Mouse (Mus musculus) lung, adult 2 months (tissue): ENCODE results near the gene Cd9. TPM values are rescaled to one million over a fixed set of nuclear protein-coding genes. Genes with fewer than 3 reads are reported as not detected.

Experiments
- DNase-seq: peaks from one replicate; pipeline ENCODE4 v3.0.0; 2022
- H3K4me1 ChIP-seq: fragments of 200-500 bp; 2 replicates; pipeline ENCODE4 v1.6.1; 2011; ENCODE audit warnings: low read length; ENCODE audit not compliant: control insufficient read depth, insufficient read depth
- H3K4me3 ChIP-seq: fragments of 200-500 bp; replicated peaks from 2 replicates; pipeline ENCODE3; 2011; ENCODE audit warnings: low read depth, mild to moderate bottlenecking, control low read depth, low read length; ENCODE audit errors: extremely low read depth
- CTCF ChIP-seq: fragments of 200-500 bp; IDR thresholded peaks from 2 replicates; pipeline ENCODE4 v1.5.1; 2011; ENCODE audit warnings: mild to moderate bottlenecking, low read length, control low read depth; ENCODE audit not compliant: insufficient read depth
- POLR2A ChIP-seq: fragments of 200-500 bp; IDR thresholded peaks from 2 replicates; pipeline ENCODE4 v1.6.1; 2011; ENCODE audit warnings: low read depth, mild to moderate bottlenecking, control low read depth, low read length, borderline replicate concordance; ENCODE audit errors: extremely low read depth
- WGBS: fragments of 180-500 bp; shearing (Covaris S2); methylation state at CpG from one replicate; pipeline ENCODE4 v1.1.7; 2018; 5-methylcytosine and 5-hydroxymethylcytosine counted together
- polyA plus RNA-seq: library from polyadenylated mRNA; depleted of rRNA; stranded (reverse); fragments of >200 nt; gene quantifications from 2 replicates; pipeline ENCODE4 v1.2.3, GENCODE M21; 2012

The Cd9 gene
- polyA plus RNA-seq, 1 experiment, result 537 TPM

DNA sequence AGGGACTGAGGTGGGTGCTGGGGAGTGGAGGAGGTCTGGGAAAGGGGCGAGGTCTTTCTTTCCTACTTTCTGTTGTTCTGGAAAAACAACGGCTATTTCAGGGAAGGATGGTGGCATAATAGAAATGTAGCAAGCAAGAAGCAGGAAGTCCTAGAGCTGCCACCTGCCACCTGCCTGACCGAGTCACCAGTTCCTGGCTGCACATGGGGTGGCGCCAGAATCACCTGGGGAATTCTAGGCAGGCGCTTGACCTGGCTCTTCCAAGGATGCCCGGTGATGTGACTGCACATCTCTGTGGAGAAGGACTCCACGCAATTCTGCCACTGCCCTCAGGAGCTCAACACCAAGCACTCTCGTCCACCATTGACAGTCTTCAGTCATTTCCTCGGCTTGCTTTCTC is 15.2 kb downstream of the Cd9 start:
- WGBS, result 63% methylated on average over 9 of the region's 9 CpGs
- Histone ChIP-seq H3K4me1 (peaks cover 69% of the 10 kb centered on the region), H3K4me3 (no peak overlapping the region)
- DNase-seq, result peak; percentile 29
- TF ChIP-seq POLR2A (no peak), CTCF (no peak)

DNA sequence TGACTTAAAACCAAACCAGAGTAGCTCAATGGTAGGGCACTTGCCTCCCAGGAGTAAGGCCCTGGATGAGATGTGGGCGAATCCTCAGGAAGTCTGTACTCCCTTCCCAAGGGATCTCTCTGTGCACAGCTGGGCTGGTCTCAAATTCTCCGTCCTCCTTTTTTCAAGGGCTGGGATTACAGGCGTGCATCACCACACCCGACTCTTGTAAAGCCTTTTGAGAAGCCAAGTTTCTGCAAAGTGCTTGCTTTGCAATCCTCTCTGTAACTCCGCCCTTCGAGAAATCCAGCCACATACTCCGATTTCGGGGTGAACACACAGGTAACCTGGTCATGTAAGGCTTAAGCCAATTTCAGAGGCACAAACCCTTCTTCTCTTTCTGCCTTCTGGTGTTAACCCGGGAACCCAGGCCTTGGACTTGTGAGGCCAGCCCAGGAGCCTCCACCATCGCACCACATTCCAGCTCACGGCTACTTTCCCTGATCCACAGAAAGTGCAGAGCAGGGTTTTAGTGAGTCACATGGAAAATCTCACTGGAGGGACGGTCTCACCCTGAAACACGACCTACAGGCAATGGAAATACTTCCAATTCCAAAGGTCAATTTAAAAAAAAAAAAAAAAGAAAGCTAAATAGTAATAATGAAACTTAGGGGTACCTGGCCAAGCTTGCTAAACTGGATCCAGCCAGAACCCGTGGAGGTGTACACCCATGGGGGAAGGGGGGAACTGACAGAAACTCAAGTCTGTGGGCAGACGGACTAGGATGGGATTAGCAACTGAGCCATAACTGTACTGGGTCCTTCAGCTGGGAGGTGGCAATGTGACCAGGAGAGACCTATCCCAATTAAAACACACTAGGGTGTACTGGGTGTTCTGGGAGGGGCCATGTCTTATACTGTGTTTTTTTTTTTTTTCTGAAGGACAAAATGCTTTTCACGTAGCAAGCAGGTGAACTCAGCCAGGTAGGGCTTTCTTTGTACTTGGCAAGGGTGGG is 16.2 kb downstream of the Cd9 start:
- TF ChIP-seq POLR2A, result no peak
- no peak for TF ChIP-seq CTCF
- H3K4me1 ChIP-seq, result peaks cover 74% of the 10 kb centered on the region
- DNase-seq, result peak; percentile 56
- H3K4me3 ChIP-seq, result no peak overlapping the region
- 56% methylated on average over 16 of the region's 16 CpGs for WGBS

DNA sequence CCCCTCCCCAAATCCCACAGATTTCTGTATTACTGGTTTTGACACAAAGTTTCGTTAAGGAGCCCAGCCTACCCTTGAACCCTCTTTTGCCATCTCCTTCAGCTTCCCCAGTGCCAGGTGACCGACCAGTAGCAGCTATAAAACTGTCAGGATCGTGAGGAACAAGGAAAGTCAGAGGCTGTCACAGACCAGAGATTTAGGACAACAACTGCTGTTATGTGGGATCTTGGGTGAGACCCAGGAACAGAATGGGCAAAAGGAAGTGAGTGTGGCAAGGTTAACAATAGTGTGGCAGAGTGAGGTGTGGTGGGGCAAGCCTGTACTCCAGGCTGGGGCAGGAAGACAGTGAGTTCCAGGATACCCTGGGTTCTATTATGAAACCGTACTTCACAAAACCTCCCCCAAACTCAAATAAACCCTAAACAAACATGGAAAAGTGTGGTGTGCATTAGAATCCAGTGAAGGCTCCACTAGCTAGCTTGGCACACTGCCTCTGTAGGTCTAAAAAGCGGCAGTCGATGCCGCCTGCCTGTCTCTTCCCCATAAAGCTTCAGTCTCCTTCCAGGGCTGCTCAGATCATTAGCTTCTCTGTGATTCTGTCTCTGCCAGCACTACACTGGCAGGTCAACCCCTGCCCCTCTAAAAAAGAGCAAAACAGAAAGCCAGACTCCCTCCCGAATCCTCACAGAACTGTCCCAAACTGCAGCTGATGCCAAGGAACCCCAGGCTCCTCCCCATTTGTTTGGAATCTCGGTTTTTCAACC is 17.6 kb downstream of the Cd9 start:
- WGBS, result 30% methylated on average over 9 of the region's 9 CpGs
- Histone ChIP-seq H3K4me3 (no peak overlapping the region), H3K4me1 (peaks cover 76% of the 10 kb centered on the region)
- TF ChIP-seq CTCF (no peak), POLR2A (no peak)
- peak; percentile 34 for DNase-seq

DNA sequence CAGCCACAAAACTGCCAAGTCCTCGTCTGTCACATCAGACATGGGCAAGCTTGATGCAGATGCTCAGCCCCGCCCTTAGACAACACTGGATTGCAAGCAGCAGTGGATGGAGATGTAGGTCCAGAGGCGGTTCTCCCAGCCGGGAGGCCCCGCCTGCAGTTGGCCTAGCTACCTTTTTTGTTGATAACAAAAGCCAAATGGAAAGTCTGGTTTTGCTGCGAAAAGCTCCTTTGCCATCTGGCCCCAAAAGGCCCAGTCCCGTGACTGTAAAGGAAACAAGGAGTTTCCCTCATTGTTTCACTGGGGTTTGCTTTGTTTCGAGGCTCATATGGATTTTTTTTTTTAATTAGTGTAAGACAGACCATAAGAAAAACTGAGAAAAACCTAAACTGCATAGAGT is 18.5 kb downstream of the Cd9 start:
- peak; percentile 16 for DNase-seq
- TF ChIP-seq CTCF, result no peak
- TF ChIP-seq POLR2A, result no peak
- Histone ChIP-seq H3K4me3 (no peak overlapping the region), H3K4me1 (peaks cover 77% of the 10 kb centered on the region)
- WGBS, result 26% methylated on average over 8 of the region's 8 CpGs

DNA sequence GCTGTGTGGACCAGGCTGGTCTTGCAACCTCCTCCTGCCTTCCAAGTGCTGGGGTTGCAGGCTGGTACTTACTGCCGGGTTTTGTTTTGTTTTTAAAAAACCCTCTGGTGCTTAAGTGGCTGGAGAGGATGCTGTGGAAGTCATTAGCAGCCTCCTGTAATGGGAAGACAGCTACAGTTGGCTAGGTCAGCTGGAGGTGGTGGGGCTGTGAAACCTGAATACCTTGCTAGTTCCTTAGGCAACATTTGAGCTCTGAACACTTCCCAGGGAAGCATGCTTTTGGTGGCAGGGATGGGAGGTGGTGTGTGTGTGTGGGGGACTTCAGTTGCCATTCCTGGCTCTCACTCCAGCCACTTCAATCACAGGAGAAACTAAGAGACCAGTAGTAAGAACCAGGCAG is 19.4 kb downstream of the Cd9 start:
- H3K4me3 ChIP-seq, result no peak overlapping the region
- no peak for DNase-seq
- peaks cover 71% of the 10 kb centered on the region for H3K4me1 ChIP-seq
- 9% methylated on average over 1 of the region's 1 CpGs for WGBS
- TF ChIP-seq CTCF, result no peak
- TF ChIP-seq POLR2A, result no peak

DNA sequence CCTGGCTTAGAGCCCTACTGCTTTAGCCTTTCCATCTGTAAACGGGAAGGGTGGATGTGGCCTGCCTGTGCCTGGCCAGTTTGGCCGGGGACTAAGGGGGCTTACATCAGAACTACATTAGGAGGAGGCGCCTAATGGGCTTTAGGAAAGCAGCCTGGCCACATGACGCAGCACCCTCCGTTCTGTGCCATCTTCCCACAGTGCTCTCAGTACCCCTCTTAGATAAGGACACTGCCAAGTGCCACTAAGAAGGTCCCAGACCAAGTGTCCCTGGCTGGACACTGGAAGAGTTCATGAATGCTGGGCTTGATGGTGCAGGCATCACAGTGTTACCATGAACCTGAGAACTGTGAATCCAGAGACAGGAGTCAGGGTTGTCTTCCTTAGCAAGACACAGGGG is 20.7 kb downstream of the Cd9 start:
- no peak overlapping the region for H3K4me3 ChIP-seq
- WGBS, result 42% methylated on average over 5 of the region's 5 CpGs
- no peak for DNase-seq
- peaks cover 62% of the 10 kb centered on the region for H3K4me1 ChIP-seq
- no peak for TF ChIP-seq CTCF
- TF ChIP-seq POLR2A, result no peak

DNA sequence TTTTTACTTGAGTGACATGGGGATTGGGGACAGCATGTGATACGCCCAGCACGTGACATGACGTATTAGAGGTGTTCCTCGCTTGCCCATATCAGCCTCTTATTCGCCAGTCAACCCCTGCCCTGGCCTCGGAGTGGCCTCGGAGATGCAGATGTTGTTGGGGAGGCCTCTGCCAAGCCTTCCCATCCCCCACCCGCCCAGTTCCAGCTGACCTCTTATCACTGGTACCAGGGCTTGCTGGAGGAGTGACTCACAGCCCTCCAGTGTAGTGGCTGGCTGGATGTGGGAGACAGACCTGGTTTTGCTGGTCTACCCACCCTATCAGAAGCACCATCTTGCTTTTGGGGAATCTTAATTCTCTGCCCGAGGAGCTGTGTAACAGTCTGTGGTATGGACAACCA is 21.3 kb downstream of the Cd9 start:
- DNase-seq, result peak; percentile 18
- H3K4me3 ChIP-seq, result no peak overlapping the region
- H3K4me1 ChIP-seq, result peaks cover 64% of the 10 kb centered on the region
- 70% methylated on average over 9 of the region's 9 CpGs for WGBS
- TF ChIP-seq POLR2A (no peak), CTCF (no peak)

DNA sequence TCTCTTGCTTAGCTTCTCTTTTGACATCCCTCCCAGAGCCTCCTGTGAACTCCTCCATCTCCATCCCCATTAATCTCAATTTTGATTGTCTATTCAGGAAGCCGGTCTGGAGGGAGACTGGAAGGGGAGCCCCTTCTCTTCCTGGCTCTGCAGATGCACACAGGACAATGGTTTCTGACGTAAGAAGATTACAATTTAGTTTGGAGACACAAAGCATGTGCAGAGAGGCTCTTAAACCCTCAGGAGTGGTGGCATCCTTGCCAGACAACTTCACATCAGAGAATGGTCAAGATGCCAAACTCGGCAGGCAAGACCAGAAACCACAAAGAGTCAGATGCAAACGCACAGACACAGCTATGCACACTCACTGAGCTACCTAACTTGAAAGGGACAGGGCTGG is 22.7 kb downstream of the Cd9 start:
- TF ChIP-seq CTCF (no peak), POLR2A (no peak)
- H3K4me3 ChIP-seq, result no peak overlapping the region
- WGBS, result 27% methylated on average over 4 of the region's 4 CpGs
- no peak for DNase-seq
- H3K4me1 ChIP-seq, result peaks cover 54% of the 10 kb centered on the region

DNA sequence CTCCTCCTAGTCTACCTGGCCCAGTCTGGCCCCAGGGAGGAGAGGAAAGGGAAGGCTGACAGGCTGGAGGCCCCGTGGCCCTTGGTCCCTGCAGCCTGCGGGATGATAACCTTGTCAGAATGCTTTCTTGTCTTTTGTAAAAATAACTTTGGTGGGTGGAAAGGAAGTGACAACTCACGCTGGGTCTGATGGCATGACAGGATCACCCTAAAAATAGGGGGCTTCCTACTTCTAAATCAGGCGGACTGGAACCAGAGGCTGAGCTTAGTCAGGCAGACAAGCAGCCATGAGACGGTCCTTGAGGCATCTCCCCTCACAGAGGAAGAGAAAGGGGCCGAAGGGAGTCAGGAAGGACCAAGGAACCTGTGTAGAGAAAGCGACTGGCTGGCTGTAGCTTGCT is 23.3 kb downstream of the Cd9 start:
- DNase-seq, result no peak
- 47% methylated on average over 7 of the region's 7 CpGs for WGBS
- H3K4me1 ChIP-seq, result peaks cover 48% of the 10 kb centered on the region

More for the DNA sequence above, 23.3 kb downstream of the Cd9 start:
- no peak overlapping the region for H3K4me3 ChIP-seq
- TF ChIP-seq CTCF, result no peak
- TF ChIP-seq POLR2A, result no peak
